Mouse (Mus musculus): ENCODE measurements around the gene Zc3h13.

DNA sequence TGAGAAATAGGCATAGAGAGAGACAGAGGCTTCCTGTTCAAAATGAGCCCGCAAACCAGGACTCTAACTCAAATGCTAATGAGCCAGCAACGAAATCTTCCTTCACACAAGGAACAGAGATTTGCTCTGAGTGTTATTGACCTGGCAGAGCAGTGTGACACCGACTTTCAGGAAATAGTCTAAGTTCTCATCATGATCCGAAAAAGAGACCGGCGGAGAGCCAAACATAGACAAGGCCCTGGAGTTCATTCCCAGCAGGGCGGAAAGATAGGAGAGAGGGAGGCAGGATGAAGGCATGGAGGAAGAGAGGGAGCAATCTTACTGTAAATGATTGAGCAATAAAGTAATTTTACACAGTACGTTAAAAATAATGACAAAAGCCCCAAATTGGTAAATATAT lies 47.1 kb upstream of the Zc3h13 start:
- TF ChIP-seq USF1 (IDR thresholded peaks at IDR 0.05; ENCODE audit: low read depth) (no peak), CTCF (IDR thresholded peaks at IDR 0.05; ENCODE audit: control insufficient read depth, insufficient read depth, insufficient read length) (no peak)
